Mouse (Mus musculus): ENCODE results near the gene Plekha1. TPM values are rescaled to one million over a fixed set of nuclear protein-coding genes. Genes with fewer than 3 reads are reported as not detected.
A peak's percentile ranks its signal among the peaks of the same experiment; 100 is the strongest.

Plekha1 gene
- polyA plus RNA-seq (2012; rRNA removed): 6.7 and 6.9 TPM in 2 replicates

DNA sequence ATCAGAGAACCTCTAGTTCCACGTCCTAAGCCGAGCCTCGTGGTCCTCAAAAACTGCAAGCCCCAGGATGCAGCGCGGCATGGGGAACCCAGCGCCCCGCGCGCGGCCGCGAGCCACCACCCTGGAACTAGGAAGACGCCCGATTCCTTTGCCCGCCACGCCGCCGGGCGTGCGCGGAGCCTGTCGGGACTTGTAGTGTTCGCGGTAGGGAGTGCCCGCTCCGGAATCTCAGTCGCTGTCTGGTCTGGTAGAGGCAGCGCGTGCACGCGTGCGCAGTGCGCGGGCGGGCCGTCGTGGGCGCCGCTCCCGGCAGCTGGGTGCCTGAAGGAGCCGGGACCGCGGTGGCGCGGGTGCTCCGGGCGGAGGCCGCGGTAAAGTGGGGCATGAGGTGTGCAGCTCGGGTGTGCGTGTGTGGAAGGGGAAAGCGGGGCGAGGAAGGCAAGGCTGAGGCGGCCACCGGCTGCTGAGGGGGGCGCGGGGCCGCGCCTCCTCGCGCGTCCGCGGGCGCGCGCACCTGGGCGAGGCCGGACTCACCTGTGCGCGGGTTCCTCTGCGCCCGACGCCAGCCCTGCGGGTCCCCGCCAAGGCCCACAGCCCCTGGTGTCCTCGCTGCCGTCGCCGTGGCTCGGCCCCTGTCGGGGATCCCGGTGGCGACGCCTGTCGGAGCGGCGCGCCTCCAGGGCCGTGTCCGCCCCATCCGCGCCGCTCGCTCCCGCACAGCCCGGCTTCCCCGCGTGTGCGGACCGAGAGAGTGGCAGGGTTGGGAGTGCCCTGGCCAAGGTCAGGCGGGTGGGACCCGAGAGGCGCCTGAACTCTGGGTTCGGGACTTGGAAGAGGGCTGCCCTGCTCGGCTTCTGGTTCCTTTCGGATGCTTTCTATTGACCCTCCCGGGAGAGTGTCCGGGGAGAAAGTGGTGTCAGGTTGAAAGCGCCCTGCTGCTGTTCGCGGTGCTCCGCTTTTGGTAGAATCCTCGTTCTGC lies at the start of gene Plekha1:
Gene Plekha1, plus strand, starts transcription at position 144 of the 979 bp plus-strand sequence.
- 0 out of 2 replicates have a peak, but pooled peaks have one; percentile 51 for TF ChIP-seq POLR2A (IDR thresholded peaks at IDR 0.05; ENCODE audit: control insufficient read depth, low read depth, low read length)
- TF ChIP-seq CTCF (IDR thresholded peaks at IDR 0.05; ENCODE audit: control insufficient read depth, insufficient read depth, insufficient replicate concordance, low read depth, low read length): no peak
- Histone ChIP-seq H3K4me3 (ENCODE audit: control insufficient read depth, low read depth, low read length) (peak within 1 kb of the TSS; percentile 88), H3K4me1 (ENCODE audit: control insufficient read depth, insufficient read depth, low read length) (no peaks in the 10 kb centered on the region; the same call in 1 of the 2 replicates), H3K27ac (ENCODE audit: control insufficient read depth, insufficient read depth, low read depth, low read length) (peak within 1 kb of the TSS; percentile 60), H3K36me3 (ENCODE audit: control insufficient read depth, insufficient read depth, low read length) (no peaks in the 10 kb centered on the region), H3K27me3 (ENCODE audit: control insufficient read depth, insufficient read depth, low read length) (no peaks in the 10 kb centered on the region; the same call in 1 of the 2 replicates)

DNA sequence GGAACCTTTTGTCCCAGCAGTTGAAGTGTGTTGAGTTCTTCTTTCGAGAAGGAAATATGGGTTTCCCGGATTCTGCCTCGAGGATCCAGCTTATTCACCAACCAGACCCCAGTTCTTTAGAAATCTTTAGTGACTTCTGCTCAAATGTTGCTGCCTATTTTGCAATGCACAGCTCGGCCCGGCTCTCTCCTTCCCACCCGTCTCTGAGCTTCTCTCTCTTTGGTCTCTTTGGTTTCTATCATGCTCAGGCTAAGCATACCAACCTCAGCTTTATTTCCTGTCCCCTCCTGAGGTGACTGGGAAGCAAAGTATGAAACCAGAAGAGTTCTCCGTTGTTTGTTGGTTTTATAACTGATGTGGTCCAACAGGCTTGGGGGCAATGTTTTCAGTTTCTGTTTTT lies 49.3 kb upstream of the Plekha1 start:
- TF ChIP-seq POLR2A (IDR thresholded peaks at IDR 0.05; ENCODE audit: control insufficient read depth, low read depth, low read length) (no peak), CTCF (IDR thresholded peaks at IDR 0.05; ENCODE audit: control insufficient read depth, insufficient read depth, insufficient replicate concordance, low read depth, low read length) (no peak)
- H3K27ac ChIP-seq (ENCODE audit: control insufficient read depth, insufficient read depth, low read depth, low read length): no peak overlapping the region
- H3K36me3 ChIP-seq (ENCODE audit: control insufficient read depth, insufficient read depth, low read length): no peaks in the 10 kb centered on the region; the same call in 1 of the 2 replicates
- H3K4me3 ChIP-seq (ENCODE audit: control insufficient read depth, low read depth, low read length): no peak overlapping the region
- no peaks in the 10 kb centered on the region for H3K27me3 ChIP-seq (ENCODE audit: control insufficient read depth, insufficient read depth, low read length)
- no peaks in the 10 kb centered on the region for H3K4me1 ChIP-seq (ENCODE audit: control insufficient read depth, insufficient read depth, low read length)

DNA sequence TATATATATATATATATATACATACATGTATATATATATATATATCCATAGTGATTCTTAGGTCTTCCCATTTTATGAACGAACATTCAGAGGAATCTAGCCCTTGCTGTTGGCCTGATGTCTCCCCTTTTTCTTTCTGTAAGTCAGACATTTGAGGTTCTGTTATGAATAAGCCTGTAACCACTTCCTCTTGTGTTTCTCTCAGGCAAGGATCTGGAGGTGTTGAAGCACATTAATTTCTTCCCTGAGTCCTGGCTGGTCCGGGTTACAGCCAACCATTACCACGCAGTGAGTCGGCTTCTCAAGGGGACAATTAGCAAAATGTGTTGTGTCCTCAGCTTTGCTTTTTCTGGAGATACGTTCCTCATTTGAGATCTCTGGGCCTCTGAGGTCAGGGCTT lies 46.7 kb upstream of the Plekha1 start:
- Histone ChIP-seq H3K27ac (ENCODE audit: control insufficient read depth, insufficient read depth, low read depth, low read length) (no peak overlapping the region), H3K4me1 (ENCODE audit: control insufficient read depth, insufficient read depth, low read length) (no peaks in the 10 kb centered on the region), H3K27me3 (ENCODE audit: control insufficient read depth, insufficient read depth, low read length) (no peaks in the 10 kb centered on the region), H3K4me3 (ENCODE audit: control insufficient read depth, low read depth, low read length) (no peak overlapping the region), H3K36me3 (ENCODE audit: control insufficient read depth, insufficient read depth, low read length) (no peaks in the 10 kb centered on the region; the same call in 1 of the 2 replicates)
- TF ChIP-seq CTCF (IDR thresholded peaks at IDR 0.05; ENCODE audit: control insufficient read depth, insufficient read depth, insufficient replicate concordance, low read depth, low read length): no peak
- no peak for TF ChIP-seq POLR2A (IDR thresholded peaks at IDR 0.05; ENCODE audit: control insufficient read depth, low read depth, low read length)

GRCm38 (mm10) chr7:130819624-130820023 lies 45.9 kb upstream of the Plekha1 start:
- no peak overlapping the region for H3K27ac ChIP-seq (ENCODE audit: control insufficient read depth, insufficient read depth, low read depth, low read length)
- TF ChIP-seq CTCF (IDR thresholded peaks at IDR 0.05; ENCODE audit: control insufficient read depth, insufficient read depth, insufficient replicate concordance, low read depth, low read length) (no peak), POLR2A (IDR thresholded peaks at IDR 0.05; ENCODE audit: control insufficient read depth, low read depth, low read length) (no peak)
- no peaks in the 10 kb centered on the region; the same call in 1 of the 2 replicates for H3K36me3 ChIP-seq (ENCODE audit: control insufficient read depth, insufficient read depth, low read length)
- no peaks in the 10 kb centered on the region for H3K4me1 ChIP-seq (ENCODE audit: control insufficient read depth, insufficient read depth, low read length)
- H3K4me3 ChIP-seq (ENCODE audit: control insufficient read depth, low read depth, low read length): no peak overlapping the region
- H3K27me3 ChIP-seq (ENCODE audit: control insufficient read depth, insufficient read depth, low read length): no peaks in the 10 kb centered on the region

DNA sequence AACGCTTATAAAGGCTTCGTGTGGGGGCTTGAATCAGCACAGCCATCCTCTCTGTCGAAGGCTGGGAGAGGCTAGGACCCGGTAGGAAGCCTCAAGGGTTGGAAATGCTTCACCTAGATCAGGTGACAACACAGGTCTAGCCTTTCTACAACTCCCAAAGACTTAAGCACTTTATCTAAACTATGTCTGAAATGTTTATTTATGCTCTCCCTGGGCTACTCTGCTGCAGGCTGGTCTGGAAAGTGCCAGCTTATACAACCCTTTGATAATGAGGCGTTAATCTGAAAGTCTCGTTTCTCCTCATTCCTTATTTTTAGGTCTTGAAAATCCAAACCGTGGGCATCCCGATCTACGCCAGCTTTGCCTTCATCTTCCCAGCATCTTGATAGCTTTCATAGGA lies 41.6 kb upstream of the Plekha1 start:
- no peak for TF ChIP-seq POLR2A (IDR thresholded peaks at IDR 0.05; ENCODE audit: control insufficient read depth, low read depth, low read length)
- TF ChIP-seq CTCF (IDR thresholded peaks at IDR 0.05; ENCODE audit: control insufficient read depth, insufficient read depth, insufficient replicate concordance, low read depth, low read length): no peak
- no peaks in the 10 kb centered on the region for H3K4me1 ChIP-seq (ENCODE audit: control insufficient read depth, insufficient read depth, low read length)
- H3K27me3 ChIP-seq (ENCODE audit: control insufficient read depth, insufficient read depth, low read length): no peaks in the 10 kb centered on the region
- no peak overlapping the region for H3K4me3 ChIP-seq (ENCODE audit: control insufficient read depth, low read depth, low read length)
- no peaks in the 10 kb centered on the region; the same call in 1 of the 2 replicates for H3K36me3 ChIP-seq (ENCODE audit: control insufficient read depth, insufficient read depth, low read length)
- no peak overlapping the region for H3K27ac ChIP-seq (ENCODE audit: control insufficient read depth, insufficient read depth, low read depth, low read length)

DNA sequence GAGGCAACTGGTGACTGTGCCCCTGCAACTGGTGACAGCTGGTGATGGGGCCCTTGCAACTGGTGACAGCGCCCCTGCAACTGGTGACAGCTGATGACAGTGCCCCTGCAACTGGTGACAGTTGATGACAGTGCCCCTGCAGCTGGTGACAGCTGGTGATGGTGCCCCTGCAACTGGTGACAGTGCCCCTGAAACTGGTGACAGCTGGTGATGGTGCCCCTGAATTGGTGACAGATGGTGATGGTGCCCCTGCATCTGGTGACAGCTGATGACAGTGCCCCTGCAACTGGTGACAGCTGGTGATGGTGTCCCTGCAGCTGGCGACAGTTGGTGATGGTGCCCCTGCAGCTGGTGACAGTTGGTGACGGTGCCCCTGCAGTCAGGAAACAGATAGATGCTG lies 39.2 kb upstream of the Plekha1 start:
- Histone ChIP-seq H3K27me3 (ENCODE audit: control insufficient read depth, insufficient read depth, low read length) (no peaks in the 10 kb centered on the region), H3K27ac (ENCODE audit: control insufficient read depth, insufficient read depth, low read depth, low read length) (no peak overlapping the region), H3K36me3 (ENCODE audit: control insufficient read depth, insufficient read depth, low read length) (no peaks in the 10 kb centered on the region), H3K4me3 (ENCODE audit: control insufficient read depth, low read depth, low read length) (no peak overlapping the region), H3K4me1 (ENCODE audit: control insufficient read depth, insufficient read depth, low read length) (no peaks in the 10 kb centered on the region)
- no peak for TF ChIP-seq CTCF (IDR thresholded peaks at IDR 0.05; ENCODE audit: control insufficient read depth, insufficient read depth, insufficient replicate concordance, low read depth, low read length)
- no peak for TF ChIP-seq POLR2A (IDR thresholded peaks at IDR 0.05; ENCODE audit: control insufficient read depth, low read depth, low read length)

GRCm38 (mm10) chr7:130827431-130827830 lies 38.1 kb upstream of the Plekha1 start:
- no peak for TF ChIP-seq CTCF (IDR thresholded peaks at IDR 0.05; ENCODE audit: control insufficient read depth, insufficient read depth, insufficient replicate concordance, low read depth, low read length)
- no peak for TF ChIP-seq POLR2A (IDR thresholded peaks at IDR 0.05; ENCODE audit: control insufficient read depth, low read depth, low read length)
- H3K27ac ChIP-seq (ENCODE audit: control insufficient read depth, insufficient read depth, low read depth, low read length): no peak overlapping the region
- H3K36me3 ChIP-seq (ENCODE audit: control insufficient read depth, insufficient read depth, low read length): no peaks in the 10 kb centered on the region
- no peaks in the 10 kb centered on the region for H3K4me1 ChIP-seq (ENCODE audit: control insufficient read depth, insufficient read depth, low read length)
- no peaks in the 10 kb centered on the region for H3K27me3 ChIP-seq (ENCODE audit: control insufficient read depth, insufficient read depth, low read length)
- H3K4me3 ChIP-seq (ENCODE audit: control insufficient read depth, low read depth, low read length): no peak overlapping the region
